Mouse (Mus musculus) megakaryocyte-erythroid progenitor cell, adult 5-6 weeks (primary cell): ENCODE results near the gene Lrpap1. TPM values are rescaled to one million over a fixed set of nuclear protein-coding genes. Genes with fewer than 3 reads are reported as not detected.

Source experiments
- ATAC-seq: replicated peaks from 2 replicates; pipeline ENCODE4 v1.8.0; 2016; ENCODE audit warnings: mild to moderate bottlenecking, inconsistent platforms; ENCODE audit not compliant: severe bottlenecking, poor library complexity, low FRiP score, low TSS enrichment
- total RNA-seq, 2 experiments: library from RNA; stranded (forward) in 1 of 2; stranded (reverse) in 1 of 2; fragments of 200-1000, 215-1000 nt in 1 of 2; fragments of >200 nt in 1 of 2; fragmentation: Nextera tagmentation in 1 of 2; gene quantifications; 2 replicates each; pipeline ENCODE4 v1.2.3; 2014 to 2017

Gene Lrpap1
- total RNA-seq, 2 experiments from 2014 or later, result 22.9 to 42.8 TPM

GRCm38 (mm10) chr5:35070953-35071352 lies 34.6 kb downstream of the Lrpap1 start:
- no peak for ATAC-seq

- ATAC-seq, result no peak
These were observed 35.3 kb downstream of the Lrpap1 start for GRCm38 (mm10) chr5:35070314-35070713.

- ATAC-seq, result no peak
These were observed 35.7 kb downstream of the Lrpap1 start for GRCm38 (mm10) chr5:35069841-35070240.

- no peak for ATAC-seq
These were observed 45.5 kb downstream of the Lrpap1 start for GRCm38 (mm10) chr5:35060098-35060497.

- ATAC-seq, result no peak
These were observed 47.4 kb downstream of the Lrpap1 start for GRCm38 (mm10) chr5:35058216-35058615.

GRCm38 (mm10) chr5:35057582-35057981 lies 48.0 kb downstream of the Lrpap1 start:
- no peak for ATAC-seq

- peak; percentile 39; the same call in 1 of the 2 replicates for ATAC-seq
These were observed 48.7 kb downstream of the Lrpap1 start, which contains the start of gene Dok7 for GRCm38 (mm10) chr5:35056604-35057432. Gene Dok7 (plus strand): TSS chr5:35056766.

- ATAC-seq, result no peak
These were observed 50.5 kb downstream of the Lrpap1 start for GRCm38 (mm10) chr5:35055076-35055475.

- ATAC-seq, result no peak
These were observed 50.9 kb downstream of the Lrpap1 start for GRCm38 (mm10) chr5:35054628-35055027.

GRCm38 (mm10) chr5:35050541-35050940 lies 55.0 kb downstream of the Lrpap1 start:
- ATAC-seq, result no peak

- peak; percentile 69 for ATAC-seq
These were observed 62.5 kb downstream of the Lrpap1 start for GRCm38 (mm10) chr5:35043110-35043451.

- ATAC-seq, result no peak
These were observed 63.0 kb downstream of the Lrpap1 start for GRCm38 (mm10) chr5:35042431-35043109.

Other genes starting within 250 kb of the Lrpap1 start
- 2.9 and 4.5 TPM in 2 replicates for gene Msantd1, start 197.8 kb downstream of the Lrpap1 start, total RNA-seq (2014; fragmentation: Nextera tagmentation)
- 0.38 TPM in 1 of 2 replicates, not detected in the other for gene Msantd1, start 197.8 kb downstream of the Lrpap1 start, total RNA-seq (2017)
- 40.7 and 47.4 TPM in 2 replicates for gene Rgs12, start 156.3 kb downstream of the Lrpap1 start, total RNA-seq (2014; fragmentation: Nextera tagmentation)
- 30.6 and 38.2 TPM in 2 replicates for gene Rgs12, start 156.3 kb downstream of the Lrpap1 start, total RNA-seq (2017)
- not detected in 2 replicates for gene Hgfac, start 64.3 kb downstream of the Lrpap1 start, total RNA-seq (2014; fragmentation: Nextera tagmentation)
- 1.7 and 2.3 TPM in 2 replicates for gene Hgfac, start 64.3 kb downstream of the Lrpap1 start, total RNA-seq (2017)
- not detected in 2 replicates for gene Dok7, start 49.0 kb downstream of the Lrpap1 start, total RNA-seq (2014; fragmentation: Nextera tagmentation)
- gene Dok7, start 49.0 kb downstream of the Lrpap1 start, total RNA-seq (2017), result not detected in 2 replicates
- gene Adra2c, start 172.6 kb upstream of the Lrpap1 start, total RNA-seq (2014; fragmentation: Nextera tagmentation), result not detected in 2 replicates
- gene Adra2c, start 172.6 kb upstream of the Lrpap1 start, total RNA-seq (2017), result not detected in 2 replicates